Mouse (Mus musculus) bone marrow, adult 2 months (tissue): ENCODE data around the gene Plxna4.

Experiments used
- CTCF ChIP-seq: fragments of 200-500 bp; IDR thresholded peaks from 2 replicates; pipeline ENCODE4 v1.5.1; 2011; ENCODE audit warnings: low read length, control low read depth; ENCODE audit not compliant: control insufficient read depth, insufficient read depth
- POLR2A ChIP-seq: fragments of 200-500 bp; IDR thresholded peaks from 2 replicates; pipeline ENCODE4 v1.6.1; 2011; ENCODE audit warnings: low read depth, mild to moderate bottlenecking, control low read depth, low read length, borderline replicate concordance; ENCODE audit not compliant: control insufficient read depth

- TF ChIP-seq CTCF: no peak
- no peak for TF ChIP-seq POLR2A
Observed at GRCm38 (mm10) chr6:32510491-32510890, 77.5 kb downstream of the Plxna4 start.
